Mouse (Mus musculus): Measurements from ENCODE around the gene Ptn.

DNA sequence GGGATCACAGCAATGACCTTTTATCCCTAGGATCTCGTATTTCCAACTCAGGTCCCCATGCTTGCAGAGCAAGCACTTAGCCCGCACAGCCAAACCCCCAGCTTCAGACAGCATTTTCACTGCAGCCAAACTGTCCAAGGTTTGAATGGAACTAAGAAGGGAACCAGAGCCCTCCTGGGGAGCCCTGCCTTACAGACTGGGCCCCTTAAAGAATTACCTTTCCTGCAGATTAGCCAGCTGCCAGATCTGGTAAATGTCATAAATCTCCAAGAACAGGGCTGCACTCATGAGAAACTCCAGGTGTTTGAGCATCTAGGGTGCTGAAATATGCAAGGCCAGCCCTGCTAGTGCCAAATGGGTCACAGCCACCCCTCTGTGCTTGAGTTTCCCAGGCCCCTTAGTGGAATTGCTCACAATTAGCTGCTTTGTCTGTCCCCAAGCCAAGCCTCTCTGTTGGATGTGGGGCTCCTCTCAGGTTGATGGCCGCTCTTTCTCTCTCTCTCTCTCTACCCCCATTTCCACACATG lies 25.3 kb downstream of the Ptn start:
- TF ChIP-seq CTCF (IDR thresholded peaks at IDR 0.05; ENCODE audit: extremely low read depth, insufficient read depth, low read length): no peak
- TF ChIP-seq POLR2A (IDR thresholded peaks at IDR 0.05; ENCODE audit: extremely low read depth, insufficient read depth, low read length): no peak

Data from cortical plate, adult 2 months (tissue).